Mouse (Mus musculus): ENCODE results near the gene Clcn5. TPM values are rescaled to one million over a fixed set of nuclear protein-coding genes. Genes with fewer than 3 reads are reported as not detected.

Gene Clcn5
- polyA plus RNA-seq, 1 experiment from 2014 or later, result 8.4 TPM

DNA sequence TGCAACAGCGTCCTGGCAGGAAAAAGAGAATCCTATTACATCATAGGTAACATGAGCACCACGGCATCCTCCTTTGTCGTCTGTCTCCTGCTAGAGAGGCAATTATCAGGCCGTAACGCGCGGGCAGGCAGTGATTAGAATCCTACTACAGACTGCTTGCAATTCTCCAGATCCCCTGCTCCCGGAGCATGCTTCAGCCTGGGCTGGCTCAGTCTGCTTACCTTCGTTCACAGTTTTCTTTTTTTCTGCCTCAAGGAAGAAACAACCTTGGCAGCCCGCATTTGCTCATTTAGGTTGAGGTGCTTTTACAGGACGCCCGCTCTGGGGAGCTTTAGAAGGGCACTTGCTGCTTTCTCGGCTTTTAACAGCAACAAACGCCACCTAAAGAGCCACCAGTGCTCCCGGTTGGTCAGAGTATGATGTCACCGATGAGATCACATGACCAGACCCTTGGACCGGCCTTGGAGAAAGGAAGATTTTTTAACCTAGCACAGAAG is 130.8 kb downstream of the Clcn5 start:
- Histone ChIP-seq H3K36me3 (peaks cover 3% of the 10 kb centered on the region; the same call in 1 of the 2 replicates), H3K4me2 (peak overlapping the region; percentile 55), H3K9ac (peak overlapping the region; percentile 70), H3K9me3 (no peaks in the 10 kb centered on the region), H3K27me3 (no peaks in the 10 kb centered on the region), H3K4me3 (peak overlapping the region; percentile 43), H3K27ac (replicated peaks) (peak overlapping the region; percentile 88), H3K4me1 (replicated peaks) (peaks cover 13% of the 10 kb centered on the region)
- 16% methylated on average over 17 of the region's 17 CpGs for WGBS
- ATAC-seq (ENCODE audit: low read depth), result peak; percentile 94

DNA sequence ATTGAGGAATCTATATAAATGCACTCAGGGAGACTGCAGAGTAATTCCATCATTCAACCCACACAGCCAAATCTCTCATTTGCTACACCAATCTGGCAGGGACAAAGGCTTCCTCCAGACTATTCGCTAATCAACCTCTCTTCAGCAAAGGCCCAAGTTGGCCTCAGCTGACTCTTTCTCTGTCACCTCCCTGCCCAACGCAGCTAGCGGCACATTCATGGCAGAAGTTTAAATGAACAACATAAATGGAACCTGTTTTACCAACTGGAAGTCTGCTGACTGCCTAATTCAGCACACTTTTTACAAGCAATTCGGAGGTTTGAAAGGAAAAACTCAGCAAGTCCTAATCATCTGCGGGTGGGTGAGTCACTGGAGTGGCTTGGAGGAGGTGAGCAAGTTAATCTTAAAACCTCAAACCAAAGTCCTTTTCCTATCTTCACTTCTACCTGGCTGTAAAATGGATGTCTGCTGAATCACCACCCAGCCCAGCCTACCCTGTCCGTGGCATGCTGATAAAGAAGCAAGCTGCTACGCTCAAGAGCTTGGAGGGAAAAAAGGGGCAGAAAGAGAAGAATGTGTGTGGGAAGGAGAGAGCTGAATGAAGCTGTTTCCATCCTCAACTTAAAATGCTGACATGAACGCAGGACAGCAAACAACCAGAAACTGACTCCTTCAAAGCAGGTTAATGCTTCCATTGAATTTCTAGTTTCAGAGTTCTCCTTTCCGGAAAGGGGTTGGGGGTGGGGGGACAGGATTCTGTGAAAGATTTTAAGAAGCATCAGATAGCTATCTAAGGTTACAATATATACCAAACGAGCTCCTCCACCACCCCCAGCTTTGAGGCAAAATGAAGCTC is 131.5 kb downstream of the Clcn5 start:
- WGBS, result 30% methylated on average over 10 of the region's 10 CpGs
- H3K9ac ChIP-seq, result peak overlapping the region; percentile 70
- ATAC-seq (ENCODE audit: low read depth), result peak; percentile 73

DNA sequence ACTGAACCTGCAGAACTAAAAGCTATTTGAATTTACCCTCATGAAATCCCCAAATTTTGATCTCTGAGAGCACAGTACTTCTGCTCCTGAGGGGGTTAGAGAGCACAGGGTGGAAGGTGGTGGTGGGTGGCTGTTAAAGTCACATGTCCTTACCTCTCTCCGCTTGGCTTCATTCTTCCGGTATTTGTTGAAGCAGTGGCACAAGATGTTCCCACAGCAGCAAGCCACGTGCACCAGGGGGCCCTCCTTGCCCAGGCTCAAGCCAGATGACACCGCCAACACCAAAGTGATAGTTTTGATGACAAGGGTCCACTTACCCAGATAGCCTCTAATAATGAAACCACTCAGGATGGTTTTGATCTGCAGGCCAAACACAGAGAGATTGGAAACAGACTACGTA is 149.0 kb downstream of the Clcn5 start:
- H3K4me3 ChIP-seq, result no peak overlapping the region
- H3K4me2 ChIP-seq, result no peak overlapping the region
- H3K36me3 ChIP-seq, result peaks cover 21% of the 10 kb centered on the region
- no peaks in the 10 kb centered on the region for H3K4me1 ChIP-seq (replicated peaks)
- H3K9me3 ChIP-seq, result no peaks in the 10 kb centered on the region
- WGBS, result 91% methylated on average over 5 of the region's 5 CpGs
- no peak overlapping the region for H3K9ac ChIP-seq
- no peak for ATAC-seq (ENCODE audit: low read depth)
- no peak overlapping the region for H3K27ac ChIP-seq (replicated peaks)
- no peaks in the 10 kb centered on the region for H3K27me3 ChIP-seq

More for the DNA sequence above, 131.5 kb downstream of the Clcn5 start:
- Histone ChIP-seq H3K9me3 (no peaks in the 10 kb centered on the region), H3K27me3 (no peaks in the 10 kb centered on the region), H3K27ac (replicated peaks) (peak overlapping the region; percentile 88), H3K36me3 (peaks cover 6% of the 10 kb centered on the region; the same call in 1 of the 2 replicates), H3K4me3 (peak overlapping the region; percentile 43), H3K4me1 (replicated peaks) (peaks cover 13% of the 10 kb centered on the region), H3K4me2 (peak overlapping the region; percentile 55)

GRCm38 (mm10) chrX:7168799-7169198 is 150.4 kb downstream of the Clcn5 start:
- Histone ChIP-seq H3K27ac (replicated peaks) (no peak overlapping the region), H3K9ac (no peak overlapping the region), H3K4me2 (no peak overlapping the region), H3K4me1 (replicated peaks) (no peaks in the 10 kb centered on the region), H3K9me3 (no peaks in the 10 kb centered on the region), H3K36me3 (peaks cover 21% of the 10 kb centered on the region), H3K4me3 (no peak overlapping the region), H3K27me3 (no peaks in the 10 kb centered on the region)
- no peak for ATAC-seq (ENCODE audit: low read depth)
- WGBS, result 83% methylated on average over 5 of the region's 5 CpGs

GRCm38 (mm10) chrX:7157976-7158375 is 161.2 kb downstream of the Clcn5 start:
- peaks cover 22% of the 10 kb centered on the region for H3K36me3 ChIP-seq
- WGBS, result 85% methylated on average over 3 of the region's 3 CpGs
- H3K9me3 ChIP-seq, result no peaks in the 10 kb centered on the region
- no peak overlapping the region for H3K4me2 ChIP-seq
- no peak overlapping the region for H3K9ac ChIP-seq
- no peak overlapping the region for H3K27ac ChIP-seq (replicated peaks)
- ATAC-seq (ENCODE audit: low read depth), result no peak
- no peak overlapping the region for H3K4me3 ChIP-seq
- peaks cover 6% of the 10 kb centered on the region; the same call in 1 of the 2 replicates for H3K4me1 ChIP-seq (replicated peaks)
- no peaks in the 10 kb centered on the region for H3K27me3 ChIP-seq

- Histone ChIP-seq H3K9me3 (no peaks in the 10 kb centered on the region), H3K4me3 (no peak overlapping the region), H3K27ac (replicated peaks) (peak overlapping the region; percentile 38; the same call in 1 of the 2 replicates), H3K4me1 (replicated peaks) (peaks cover 6% of the 10 kb centered on the region; the same call in 1 of the 2 replicates), H3K36me3 (peaks cover 14% of the 10 kb centered on the region; the same call in 1 of the 2 replicates), H3K27me3 (no peaks in the 10 kb centered on the region), H3K4me2 (no peak overlapping the region), H3K9ac (no peak overlapping the region)
- WGBS, result 48% methylated on average over 6 of the region's 6 CpGs
- ATAC-seq (ENCODE audit: low read depth), result peak; percentile 63
These were observed 163.0 kb downstream of the Clcn5 start for GRCm38 (mm10) chrX:7156026-7156732.

GRCm38 (mm10) chrX:7150129-7150528 is 169.0 kb downstream of the Clcn5 start:
- Histone ChIP-seq H3K9me3 (no peaks in the 10 kb centered on the region), H3K36me3 (no peaks in the 10 kb centered on the region), H3K9ac (no peak overlapping the region), H3K27me3 (no peaks in the 10 kb centered on the region), H3K4me1 (replicated peaks) (no peaks in the 10 kb centered on the region), H3K27ac (replicated peaks) (no peak overlapping the region), H3K4me2 (no peak overlapping the region), H3K4me3 (no peak overlapping the region)
- 71% methylated on average over 4 of the region's 4 CpGs for WGBS
- no peak for ATAC-seq (ENCODE audit: low read depth)

- H3K36me3 ChIP-seq, result no peaks in the 10 kb centered on the region
- no peak overlapping the region for H3K9ac ChIP-seq
- no peak overlapping the region for H3K4me2 ChIP-seq
- no peak overlapping the region for H3K27ac ChIP-seq (replicated peaks)
- H3K9me3 ChIP-seq, result no peaks in the 10 kb centered on the region
- WGBS, result 73% methylated on average over 7 of the region's 7 CpGs
- H3K27me3 ChIP-seq, result no peaks in the 10 kb centered on the region
- no peak overlapping the region for H3K4me3 ChIP-seq
- H3K4me1 ChIP-seq (replicated peaks), result no peaks in the 10 kb centered on the region
- no peak for ATAC-seq (ENCODE audit: low read depth)
These were observed 173.0 kb downstream of the Clcn5 start for GRCm38 (mm10) chrX:7146156-7146555.

DNA sequence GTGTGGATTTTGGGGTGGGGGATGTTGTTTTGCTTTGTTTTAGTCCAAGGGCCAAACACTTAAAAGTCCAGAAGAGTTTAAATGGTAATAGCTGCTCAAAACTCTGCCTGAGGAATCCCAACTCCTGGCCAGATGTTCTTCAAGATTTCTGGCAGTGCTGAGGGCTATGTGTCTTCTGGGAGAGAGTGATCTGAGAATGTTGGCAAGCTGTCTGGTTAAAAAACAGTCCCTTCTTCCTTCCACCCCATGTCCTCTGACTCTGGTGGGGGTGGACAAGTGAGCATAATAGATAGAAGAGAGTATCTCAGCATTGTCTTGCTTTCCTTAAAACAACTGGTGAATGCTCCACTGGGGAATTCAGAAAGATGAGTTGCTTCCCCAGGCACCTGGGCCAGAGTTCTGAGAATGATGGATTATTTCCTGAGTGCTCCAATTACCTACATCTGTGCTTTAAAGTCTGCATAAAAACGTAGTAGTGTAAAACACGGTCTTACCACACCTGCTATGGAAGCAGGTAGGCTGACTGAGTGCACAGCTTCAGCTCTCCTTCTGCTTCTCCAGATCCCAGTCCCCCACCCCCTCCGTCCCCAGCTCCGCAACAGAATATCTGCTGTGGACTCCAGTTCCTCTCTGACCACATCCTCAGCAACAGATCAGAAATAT is 197.4 kb downstream of the Clcn5 start:
- Histone ChIP-seq H3K27ac (replicated peaks) (no peak overlapping the region), H3K4me2 (no peak overlapping the region), H3K27me3 (no peaks in the 10 kb centered on the region), H3K4me1 (replicated peaks) (no peaks in the 10 kb centered on the region), H3K9ac (no peak overlapping the region), H3K36me3 (no peaks in the 10 kb centered on the region), H3K9me3 (no peaks in the 10 kb centered on the region), H3K4me3 (no peak overlapping the region)
- ATAC-seq (ENCODE audit: low read depth), result no peak
- 75% methylated on average over 4 of the region's 4 CpGs for WGBS

DNA sequence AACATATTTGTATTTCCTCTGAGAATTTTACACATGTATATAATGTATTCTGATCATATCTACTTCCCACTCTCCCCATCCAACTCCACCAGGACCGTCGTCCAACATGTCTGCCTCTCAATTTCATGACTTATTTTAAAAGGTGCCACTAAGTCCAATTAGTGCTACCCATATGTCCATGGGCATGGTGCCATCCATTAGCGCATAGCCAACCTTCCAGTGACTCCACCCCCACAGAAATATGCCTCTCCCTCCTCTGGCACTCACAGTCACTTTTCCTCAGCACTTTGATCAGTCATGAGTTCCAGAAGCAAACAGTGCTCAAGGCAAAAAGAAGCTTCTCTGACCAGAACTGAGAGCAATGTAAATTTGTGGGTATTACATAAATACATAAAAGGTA is 204.3 kb downstream of the Clcn5 start:
- 85% methylated on average over 3 of the region's 3 CpGs for WGBS
- Histone ChIP-seq H3K27ac (replicated peaks) (no peak overlapping the region), H3K4me1 (replicated peaks) (no peaks in the 10 kb centered on the region), H3K36me3 (no peaks in the 10 kb centered on the region), H3K9ac (no peak overlapping the region), H3K27me3 (no peaks in the 10 kb centered on the region), H3K9me3 (no peaks in the 10 kb centered on the region), H3K4me3 (no peak overlapping the region), H3K4me2 (no peak overlapping the region)
- no peak for ATAC-seq (ENCODE audit: low read depth)
